Mouse (Mus musculus): ENCODE results near the gene Atxn10. TPM values are rescaled to one million over a fixed set of nuclear protein-coding genes. Genes with fewer than 3 reads are reported as not detected.

Gene Atxn10
- polyA plus RNA-seq, 1 experiment from 2014 or later: 309 TPM

DNA sequence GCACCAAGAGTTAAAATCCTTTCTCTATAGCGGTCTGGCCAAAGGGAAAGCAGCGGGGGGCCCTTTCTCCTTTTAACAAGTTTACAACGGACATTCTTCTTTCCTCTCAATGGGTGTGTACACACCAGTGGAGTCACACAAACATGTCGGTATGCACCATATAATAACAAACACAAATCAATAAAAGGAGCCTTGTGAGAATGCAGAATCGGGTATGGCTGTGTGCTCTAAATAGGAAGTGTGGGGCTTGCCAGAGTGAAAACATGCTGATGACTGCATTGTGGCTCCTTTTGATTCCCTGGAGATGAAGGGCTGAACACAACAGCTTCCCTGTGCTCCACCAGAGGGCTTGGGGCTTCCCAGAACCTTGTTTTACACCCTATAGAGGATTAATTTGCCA lies 128.1 kb downstream of the Atxn10 start:
- 18% methylated on average over 5 of the region's 5 CpGs for WGBS
- no peak for DNase-seq (ENCODE audit: low spot score)
- peaks cover 17% of the 10 kb centered on the region for H3K27me3 ChIP-seq (replicated peaks; ENCODE audit: low read depth, poor library complexity, severe bottlenecking)
- no peak overlapping the region for H3K27ac ChIP-seq (replicated peaks)
- no peaks in the 10 kb centered on the region for H3K9me3 ChIP-seq
- H3K4me1 ChIP-seq: peaks cover 37% of the 10 kb centered on the region
- peaks cover 88% of the 10 kb centered on the region for H3K36me3 ChIP-seq (replicated peaks)
- H3K4me3 ChIP-seq: no peak overlapping the region

DNA sequence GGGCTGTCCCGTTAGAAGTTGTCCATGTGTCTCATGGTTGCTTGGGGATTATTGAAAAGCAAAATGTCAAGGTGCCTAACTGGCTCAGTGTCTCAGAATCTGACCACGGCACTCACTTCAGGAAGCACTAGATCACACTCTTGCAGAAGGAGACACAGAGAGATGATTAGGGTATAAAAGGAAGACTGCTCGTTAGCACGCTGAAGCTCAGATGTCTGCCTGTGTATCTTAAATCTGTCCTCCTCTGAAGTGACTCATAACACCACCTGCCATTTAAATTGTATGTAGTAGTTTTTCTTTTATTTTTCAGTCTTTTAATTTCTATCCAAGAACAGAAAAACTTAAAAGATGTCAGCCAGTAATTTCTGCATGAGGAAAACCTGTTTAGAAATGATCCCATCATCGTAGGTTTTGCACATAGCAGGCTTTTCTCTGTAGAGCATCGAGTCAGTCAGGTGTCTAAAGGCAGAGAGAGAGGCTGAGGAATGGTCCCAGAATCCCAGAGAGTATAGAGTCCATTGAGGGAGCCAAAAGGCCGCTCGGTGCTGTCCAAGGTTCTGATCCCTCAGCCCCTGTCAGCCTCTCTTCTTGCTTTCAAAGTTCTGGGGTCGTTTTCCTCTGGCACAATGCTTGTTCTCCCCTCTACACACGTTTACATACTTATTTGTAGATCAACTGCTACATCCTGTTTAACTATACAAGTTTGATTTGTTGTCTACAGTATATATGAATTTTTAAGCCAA lies 128.9 kb downstream of the Atxn10 start:
- peak; percentile 62 for DNase-seq (ENCODE audit: low spot score)
- peaks cover 13% of the 10 kb centered on the region for H3K27me3 ChIP-seq (replicated peaks; ENCODE audit: low read depth, poor library complexity, severe bottlenecking)
- no peaks in the 10 kb centered on the region for H3K9me3 ChIP-seq
- H3K27ac ChIP-seq (replicated peaks): no peak overlapping the region
- H3K4me3 ChIP-seq: no peak overlapping the region
- peaks cover 89% of the 10 kb centered on the region for H3K36me3 ChIP-seq (replicated peaks)
- H3K4me1 ChIP-seq: peaks cover 31% of the 10 kb centered on the region
- WGBS: 56% methylated on average over 10 of the region's 10 CpGs

DNA sequence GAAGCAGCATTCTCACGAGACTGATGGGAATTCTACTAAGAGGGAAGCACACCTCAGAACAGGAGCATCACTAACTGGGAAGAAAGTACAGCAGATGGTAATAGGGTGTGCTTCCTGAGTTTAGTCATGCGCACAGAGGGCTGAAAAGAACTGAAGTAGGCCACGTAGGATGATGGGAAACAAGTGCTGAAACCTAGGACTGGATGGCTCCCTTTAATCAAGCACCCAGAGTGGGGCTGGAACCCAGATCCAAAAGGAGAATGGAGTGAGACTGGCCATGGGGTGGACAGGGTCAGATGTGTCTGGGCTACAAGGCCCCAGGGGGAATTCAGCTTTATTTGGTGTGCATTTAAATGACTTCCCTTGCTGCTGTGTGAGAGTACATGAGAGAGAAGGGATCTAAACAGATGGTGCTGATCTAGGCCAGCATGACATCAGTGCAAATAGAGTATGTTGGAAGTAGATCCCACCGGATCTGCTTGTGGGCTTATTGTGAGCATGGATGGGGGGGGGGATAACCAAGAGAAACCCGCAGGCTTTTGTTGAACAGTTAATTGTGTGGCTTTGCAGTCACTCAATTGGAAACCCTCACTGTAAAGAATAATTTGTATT lies 130.5 kb downstream of the Atxn10 start:
- WGBS: 90% methylated on average over 5 of the region's 5 CpGs
- Histone ChIP-seq H3K27ac (replicated peaks) (no peak overlapping the region), H3K9me3 (no peaks in the 10 kb centered on the region), H3K4me1 (peaks cover 17% of the 10 kb centered on the region), H3K4me3 (no peak overlapping the region), H3K27me3 (replicated peaks; ENCODE audit: low read depth, poor library complexity, severe bottlenecking) (peaks cover 13% of the 10 kb centered on the region), H3K36me3 (replicated peaks) (peaks cover 80% of the 10 kb centered on the region)
- no peak for DNase-seq (ENCODE audit: low spot score)

DNA sequence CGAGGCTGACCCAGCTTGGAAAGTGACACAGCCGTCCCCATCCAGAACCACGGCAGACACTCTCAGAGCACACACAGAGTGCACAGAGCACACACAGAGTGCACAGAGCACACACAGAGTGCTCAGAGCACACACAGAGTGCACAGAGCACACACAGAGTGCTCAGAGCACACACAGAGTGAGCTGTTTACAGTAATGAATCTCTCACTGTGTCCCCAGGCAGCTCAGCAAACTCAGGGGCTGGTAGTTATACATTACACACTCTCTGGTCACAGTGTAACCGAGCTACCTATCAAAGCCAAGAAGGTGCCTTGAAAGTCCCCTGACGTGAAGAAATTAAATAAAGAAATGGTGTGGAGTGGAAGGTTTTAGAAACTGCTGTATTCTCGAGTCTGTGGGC lies 133.4 kb downstream of the Atxn10 start:
- H3K27ac ChIP-seq (replicated peaks): no peak overlapping the region
- H3K36me3 ChIP-seq (replicated peaks): peaks cover 60% of the 10 kb centered on the region

DNA sequence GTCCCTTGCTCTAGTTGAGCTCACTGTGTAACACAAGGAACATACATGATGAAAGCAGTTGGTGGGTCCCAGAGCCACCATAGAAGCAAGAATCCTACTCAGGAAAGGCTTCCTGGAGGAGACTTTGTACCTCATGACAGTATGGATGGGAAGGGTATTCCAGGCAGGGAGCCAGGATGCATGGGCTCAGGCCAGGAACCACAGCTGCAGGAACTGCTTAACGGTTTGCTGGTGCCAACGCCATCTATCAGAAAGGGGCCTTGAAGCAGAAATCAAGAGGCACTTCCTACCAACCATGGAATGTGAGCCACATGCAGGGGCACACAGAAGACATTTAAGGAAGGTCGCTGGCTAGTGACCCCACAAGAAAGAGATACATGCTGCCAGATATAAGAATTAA lies 138.7 kb downstream of the Atxn10 start:
- WGBS: 77% methylated on average over 3 of the region's 3 CpGs
- H3K9me3 ChIP-seq: no peaks in the 10 kb centered on the region
- DNase-seq (ENCODE audit: low spot score): no peak
- H3K36me3 ChIP-seq (replicated peaks): peaks cover 13% of the 10 kb centered on the region
- no peak overlapping the region for H3K27ac ChIP-seq (replicated peaks)
- peaks cover 8% of the 10 kb centered on the region for H3K27me3 ChIP-seq (replicated peaks; ENCODE audit: low read depth, poor library complexity, severe bottlenecking)
- H3K4me3 ChIP-seq: no peak overlapping the region
- H3K4me1 ChIP-seq: 0 out of 2 replicates have a peak, but pooled peaks cover 3% of the 10 kb centered on the region

More for the DNA sequence above, 133.4 kb downstream of the Atxn10 start:
- Histone ChIP-seq H3K4me1 (no peaks in the 10 kb centered on the region), H3K9me3 (no peaks in the 10 kb centered on the region), H3K27me3 (replicated peaks; ENCODE audit: low read depth, poor library complexity, severe bottlenecking) (peaks cover 13% of the 10 kb centered on the region), H3K4me3 (no peak overlapping the region)
- DNase-seq (ENCODE audit: low spot score): no peak
- WGBS: 90% methylated on average over 6 of the region's 6 CpGs

DNA sequence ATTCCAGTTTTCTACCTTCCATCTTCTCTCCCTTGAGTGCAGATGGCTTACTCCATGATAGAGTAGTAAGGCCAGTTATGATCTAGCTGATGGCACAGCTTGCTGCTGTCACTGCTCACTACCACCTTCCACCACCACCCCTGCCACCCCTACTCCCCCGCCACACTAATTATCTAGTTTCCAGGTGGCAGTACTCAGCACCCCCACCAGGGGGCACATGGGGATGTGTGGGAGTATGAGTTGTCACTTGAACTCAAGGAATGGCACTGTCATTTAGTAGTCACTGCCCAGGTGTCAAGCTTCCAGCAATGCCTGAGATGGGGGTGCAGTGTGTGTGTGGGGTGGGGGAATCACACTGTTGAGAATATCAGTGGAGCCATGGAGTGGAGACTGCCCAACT lies 141.5 kb downstream of the Atxn10 start:
- DNase-seq (ENCODE audit: low spot score): peak; percentile 77
- WGBS: 26% methylated on average over 1 of the region's 1 CpGs
- Histone ChIP-seq H3K27ac (replicated peaks) (no peak overlapping the region), H3K27me3 (replicated peaks; ENCODE audit: low read depth, poor library complexity, severe bottlenecking) (peaks cover 37% of the 10 kb centered on the region), H3K36me3 (replicated peaks) (no peaks in the 10 kb centered on the region), H3K4me1 (peaks cover 30% of the 10 kb centered on the region), H3K4me3 (no peak overlapping the region), H3K9me3 (no peaks in the 10 kb centered on the region)

DNA sequence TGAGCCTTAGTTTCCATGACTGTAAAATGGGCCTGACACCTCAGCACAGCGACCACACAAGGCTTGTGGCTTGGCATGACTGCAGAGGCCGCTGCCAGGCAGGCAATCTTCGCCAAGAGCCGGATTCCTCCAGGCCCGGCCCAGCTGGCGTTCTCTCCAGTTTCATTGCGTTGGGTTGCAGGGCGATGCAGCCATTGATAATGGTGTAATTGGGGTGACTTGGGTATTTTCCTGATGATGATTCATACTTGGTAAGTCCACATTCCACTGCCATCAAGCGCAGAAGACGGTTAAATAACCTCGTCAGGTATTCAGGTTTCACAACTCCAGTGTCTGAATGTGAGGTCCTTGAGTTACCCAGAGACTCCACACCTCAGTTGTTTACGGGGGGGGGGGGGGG lies 143.3 kb downstream of the Atxn10 start:
- peaks cover 51% of the 10 kb centered on the region for H3K27me3 ChIP-seq (replicated peaks; ENCODE audit: low read depth, poor library complexity, severe bottlenecking)
- H3K4me1 ChIP-seq: peaks cover 32% of the 10 kb centered on the region
- no peak overlapping the region for H3K4me3 ChIP-seq
- H3K9me3 ChIP-seq: no peaks in the 10 kb centered on the region
- no peak overlapping the region; the same call in 1 of the 2 replicates for H3K27ac ChIP-seq (replicated peaks)
- DNase-seq (ENCODE audit: low spot score): no peak
- WGBS: 86% methylated on average over 12 of the region's 12 CpGs
- no peaks in the 10 kb centered on the region for H3K36me3 ChIP-seq (replicated peaks)

DNA sequence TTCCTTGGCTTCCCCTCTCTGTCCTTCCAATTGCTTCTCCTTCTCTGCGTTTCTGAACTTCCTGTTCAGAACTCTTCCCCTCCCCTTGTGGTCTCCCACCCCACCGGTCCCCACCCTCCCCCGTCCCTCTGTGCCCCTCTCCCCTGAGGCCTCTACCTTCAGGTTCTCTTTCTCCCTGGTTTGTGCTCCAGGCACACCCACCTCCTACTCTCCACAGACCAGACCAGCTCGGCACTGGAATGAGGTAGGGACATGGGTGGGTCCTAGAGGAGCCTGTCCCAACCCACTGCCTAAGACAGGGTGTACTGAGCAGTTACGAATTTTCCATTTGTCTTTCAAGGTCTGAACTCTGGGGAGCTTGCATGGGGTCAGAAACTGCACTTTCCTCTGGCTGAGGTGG lies 143.9 kb downstream of the Atxn10 start:
- Histone ChIP-seq H3K27me3 (replicated peaks; ENCODE audit: low read depth, poor library complexity, severe bottlenecking) (peaks cover 51% of the 10 kb centered on the region), H3K36me3 (replicated peaks) (no peaks in the 10 kb centered on the region), H3K27ac (replicated peaks) (no peak overlapping the region), H3K4me3 (no peak overlapping the region), H3K4me1 (peaks cover 32% of the 10 kb centered on the region), H3K9me3 (no peaks in the 10 kb centered on the region)
- 51% methylated on average over 5 of the region's 5 CpGs for WGBS
- DNase-seq (ENCODE audit: low spot score): no peak

DNA sequence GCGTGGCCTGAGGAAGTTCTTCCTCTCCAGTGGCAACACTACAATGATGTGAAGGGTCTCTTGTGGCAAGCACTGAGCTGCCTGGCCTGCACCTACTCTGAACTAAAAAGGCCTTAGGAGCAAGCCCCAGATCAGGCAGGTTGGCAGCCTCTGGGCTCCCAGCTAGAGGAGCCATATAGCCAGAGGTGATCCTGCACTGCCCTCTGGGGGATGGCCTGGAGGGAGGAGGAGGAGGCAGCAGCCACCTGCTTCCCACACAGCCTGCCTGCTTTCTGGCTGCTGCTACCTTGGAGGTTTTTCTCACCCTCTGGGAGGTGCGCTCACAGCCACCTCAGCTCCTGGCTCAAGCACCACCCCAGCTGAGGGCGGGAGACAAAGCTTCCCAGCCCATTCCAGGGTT lies 144.6 kb downstream of the Atxn10 start:
- WGBS: 40% methylated on average over 3 of the region's 3 CpGs
- DNase-seq (ENCODE audit: low spot score): peak; percentile 31
- Histone ChIP-seq H3K36me3 (replicated peaks) (no peaks in the 10 kb centered on the region), H3K9me3 (no peaks in the 10 kb centered on the region), H3K4me1 (peaks cover 32% of the 10 kb centered on the region), H3K4me3 (no peak overlapping the region), H3K27me3 (replicated peaks; ENCODE audit: low read depth, poor library complexity, severe bottlenecking) (peaks cover 51% of the 10 kb centered on the region), H3K27ac (replicated peaks) (no peak overlapping the region)

DNA sequence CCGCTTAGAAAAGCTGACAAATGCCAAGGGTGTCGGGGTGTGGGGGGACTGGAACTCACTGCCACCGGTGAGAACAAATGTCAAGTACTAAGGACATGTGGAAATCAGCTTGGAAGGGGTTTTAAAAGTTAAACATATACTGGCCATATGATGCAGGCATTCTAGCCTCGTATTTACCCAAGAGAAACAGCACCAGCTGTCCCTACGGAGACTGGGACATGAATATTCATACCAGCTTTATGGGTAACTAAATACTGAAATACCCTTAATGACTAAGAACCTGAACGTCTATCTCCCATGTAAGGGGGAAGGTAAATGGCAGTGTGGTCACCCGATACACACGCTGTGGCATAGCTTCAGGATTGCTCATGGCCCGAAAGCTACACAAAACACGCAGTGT lies 152.9 kb downstream of the Atxn10 start:
- no peaks in the 10 kb centered on the region for H3K9me3 ChIP-seq
- H3K27me3 ChIP-seq (replicated peaks; ENCODE audit: low read depth, poor library complexity, severe bottlenecking): peaks cover 51% of the 10 kb centered on the region
- H3K36me3 ChIP-seq (replicated peaks): no peaks in the 10 kb centered on the region
- H3K4me3 ChIP-seq: no peak overlapping the region
- 81% methylated on average over 10 of the region's 10 CpGs for WGBS
- H3K4me1 ChIP-seq: peaks cover 8% of the 10 kb centered on the region
- no peak overlapping the region for H3K27ac ChIP-seq (replicated peaks)
- no peak for DNase-seq (ENCODE audit: low spot score)

DNA sequence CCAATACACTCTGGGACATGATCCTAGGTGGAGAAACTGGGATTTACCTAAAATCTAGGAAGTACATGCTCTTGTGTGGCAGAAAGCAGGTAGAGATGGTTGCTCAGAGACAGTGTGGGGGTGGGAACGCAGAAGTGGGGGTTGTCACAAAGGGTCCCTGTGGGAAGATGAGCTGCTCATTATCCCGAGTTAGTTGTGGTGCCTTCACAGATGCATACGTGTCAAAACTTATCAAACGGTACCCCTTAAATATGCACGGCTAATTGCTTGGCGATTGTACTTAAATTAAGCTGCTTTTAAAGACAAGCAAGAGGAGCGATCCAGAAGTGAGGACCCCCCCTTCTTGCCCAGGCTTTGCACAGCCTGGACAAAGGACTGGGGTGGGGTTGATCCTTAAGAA lies 153.7 kb downstream of the Atxn10 start:
- 78% methylated on average over 7 of the region's 7 CpGs for WGBS
- Histone ChIP-seq H3K4me1 (peaks cover 16% of the 10 kb centered on the region), H3K9me3 (no peaks in the 10 kb centered on the region), H3K36me3 (replicated peaks) (no peaks in the 10 kb centered on the region), H3K4me3 (no peak overlapping the region), H3K27ac (replicated peaks) (no peak overlapping the region), H3K27me3 (replicated peaks; ENCODE audit: low read depth, poor library complexity, severe bottlenecking) (peaks cover 58% of the 10 kb centered on the region)
- DNase-seq (ENCODE audit: low spot score): no peak

DNA sequence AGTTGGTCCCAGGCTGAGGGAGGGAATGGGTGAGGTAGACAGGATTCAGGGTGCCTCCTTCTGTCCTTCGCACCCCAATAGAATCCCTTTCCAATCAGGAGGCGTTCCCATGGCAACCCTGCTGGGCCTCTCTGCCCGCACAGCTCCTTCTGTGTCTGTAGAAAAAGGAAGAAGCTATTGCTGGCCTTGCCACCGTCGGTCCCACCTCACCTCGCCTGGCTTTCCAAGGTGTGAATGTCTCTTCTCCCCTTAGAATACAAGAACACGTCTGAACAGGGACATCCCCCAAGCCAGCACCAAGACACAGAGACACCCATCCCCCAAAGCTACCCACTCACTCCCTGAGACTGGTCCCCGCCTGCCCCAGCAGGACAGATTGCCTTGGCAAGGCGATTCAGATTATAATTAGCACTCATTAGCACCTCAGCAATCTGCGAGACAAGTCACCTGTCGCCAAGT lies 158.1 kb downstream of the Atxn10 start:
- Histone ChIP-seq H3K27ac (replicated peaks) (peak overlapping the region; percentile 30; the same call in 1 of the 2 replicates), H3K9me3 (no peaks in the 10 kb centered on the region), H3K36me3 (replicated peaks) (no peaks in the 10 kb centered on the region), H3K4me1 (peaks cover 38% of the 10 kb centered on the region), H3K4me3 (no peak overlapping the region), H3K27me3 (replicated peaks; ENCODE audit: low read depth, poor library complexity, severe bottlenecking) (peaks cover 95% of the 10 kb centered on the region)
- peak; percentile 31 for DNase-seq (ENCODE audit: low spot score)
- 15% methylated on average over 11 of the region's 11 CpGs for WGBS

DNA sequence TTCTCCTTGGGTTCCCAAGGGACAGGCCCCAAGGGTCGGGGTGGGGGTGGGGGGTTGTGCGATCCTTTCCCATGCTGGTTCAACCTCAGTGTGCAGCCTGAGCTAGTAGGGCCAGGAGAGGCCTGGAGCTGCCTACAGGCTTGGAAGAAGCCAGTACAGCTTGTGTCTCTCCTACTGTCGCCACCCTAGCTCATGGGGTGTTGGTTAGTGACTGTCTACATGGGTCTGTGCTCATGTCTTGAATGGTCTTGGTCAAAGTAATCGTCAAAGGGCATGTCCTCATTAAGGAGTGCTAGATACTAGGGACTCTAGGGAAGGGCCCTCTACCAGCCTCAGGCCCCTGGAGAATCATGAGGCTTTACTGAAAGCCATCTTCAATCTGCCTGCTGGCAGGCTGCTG lies 161.5 kb downstream of the Atxn10 start:
- Histone ChIP-seq H3K4me3 (no peak overlapping the region), H3K27me3 (replicated peaks; ENCODE audit: low read depth, poor library complexity, severe bottlenecking) (peaks cover 70% of the 10 kb centered on the region), H3K27ac (replicated peaks) (peak overlapping the region; percentile 48), H3K9me3 (no peaks in the 10 kb centered on the region), H3K4me1 (peaks cover 31% of the 10 kb centered on the region), H3K36me3 (replicated peaks) (no peaks in the 10 kb centered on the region)
- WGBS: 78% methylated on average over 4 of the region's 4 CpGs
- DNase-seq (ENCODE audit: low spot score): no peak
